Mouse (Mus musculus) kidney, postnatal 0 days (tissue): ENCODE data around the gene Sipa1l1. TPM values are rescaled to one million over a fixed set of nuclear protein-coding genes. Genes with fewer than 3 reads are reported as not detected.

Experiments used
- ATAC-seq: fragments of 200-750 bp; cut with Nextera tagmentation; replicated peaks from 2 replicates; pipeline ENCODE4 v1.8.0; 2017; ENCODE audit warnings: low read depth, moderate number of reproducible peaks, moderate TSS enrichment, moderate library complexity; ENCODE audit not compliant: low FRiP score
- DNase-seq: peaks from one replicate; pipeline ENCODE4 v3.0.0-alpha.2; 2016; ENCODE audit warnings: low spot score
- H3K27ac ChIP-seq: fragments of 300-500 bp; sonication (generic); 2 replicates; pipeline ENCODE4 v1.5.1; 2014; ENCODE audit warnings: mild to moderate bottlenecking
- H3K27me3 ChIP-seq: fragments of 300-500 bp; sonication (generic); 2 replicates; pipeline ENCODE4 v1.6.1; 2014; ENCODE audit warnings: low read length, mixed read lengths; ENCODE audit not compliant: insufficient read depth
- H3K36me3 ChIP-seq: fragments of 300-500 bp; sonication (generic); 2 replicates; pipeline ENCODE4 v1.6.1; 2014; ENCODE audit warnings: low read length, mixed read lengths; ENCODE audit not compliant: insufficient read depth
- H3K4me1 ChIP-seq: fragments of 300-500 bp; sonication (generic); replicated peaks from 2 replicates; pipeline ENCODE4 v1.6.1; 2014; ENCODE audit warnings: antibody characterized with exemption, low read length, mixed read lengths; ENCODE audit not compliant: insufficient read depth
- H3K4me2 ChIP-seq: fragments of 300-500 bp; sonication (generic); 2 replicates; pipeline ENCODE4 v1.6.1; 2014; ENCODE audit warnings: mild to moderate bottlenecking, low read length, moderate library complexity, mixed read lengths
- H3K4me3 ChIP-seq: fragments of 300-500 bp; sonication (generic); replicated peaks from 2 replicates; pipeline ENCODE4 v1.5.1; 2014; ENCODE audit warnings: low read depth, low read length
- H3K9ac ChIP-seq: fragments of 300-500 bp; sonication (generic); 2 replicates; pipeline ENCODE4 v1.6.1; 2014; ENCODE audit warnings: low read depth, low read length
- H3K9me3 ChIP-seq: fragments of 300-500 bp; sonication (generic); replicated peaks from 2 replicates; pipeline ENCODE4 v1.6.1; 2016; ENCODE audit warnings: low read length, inconsistent platforms, mixed read lengths
- CTCF ChIP-seq: IDR thresholded peaks from 2 replicates; pipeline ENCODE4 v1.5.1; 2016; ENCODE audit warnings: antibody characterized with exemption, low read depth, mild to moderate bottlenecking, moderate library complexity
- WGBS: fragments of 180-500 bp; shearing (Covaris S2); extraction: QIAGEN DNeasy Blood & Tissue Kit; methylation state at CpG from one replicate; pipeline ENCODE4 v1.1.7; 2014; 5-methylcytosine and 5-hydroxymethylcytosine counted together
- polyA plus RNA-seq: library from polyadenylated mRNA; unstranded; fragments of >200 nt; fragmentation: Nextera tagmentation; extraction: Ambion mirVana; gene quantifications from 2 replicates; pipeline ENCODE4 v1.2.1, GENCODE M21; 2015

The Sipa1l1 gene
- polyA plus RNA-seq, 1 experiment from 2014 or later, result 17.3 TPM

GRCm38 (mm10) chr12:82365276-82365875, 196.3 kb downstream of the Sipa1l1 start:
- no peak overlapping the region for H3K9ac ChIP-seq
- no peaks in the 10 kb centered on the region for H3K9me3 ChIP-seq
- TF ChIP-seq CTCF, result no peak
- WGBS, result 54% methylated on average over 5 of the region's 5 CpGs
- 0 out of 2 replicates have a peak, but pooled peaks cover 2% of the 10 kb centered on the region for H3K36me3 ChIP-seq
- no peaks in the 10 kb centered on the region for H3K4me1 ChIP-seq
- H3K4me2 ChIP-seq, result no peak overlapping the region
- H3K27ac ChIP-seq, result no peak overlapping the region
- H3K4me3 ChIP-seq, result no peak overlapping the region
- ATAC-seq (no peak; the same call in 1 of the 2 replicates), DNase-seq (no peak)
- no peaks in the 10 kb centered on the region for H3K27me3 ChIP-seq

DNA sequence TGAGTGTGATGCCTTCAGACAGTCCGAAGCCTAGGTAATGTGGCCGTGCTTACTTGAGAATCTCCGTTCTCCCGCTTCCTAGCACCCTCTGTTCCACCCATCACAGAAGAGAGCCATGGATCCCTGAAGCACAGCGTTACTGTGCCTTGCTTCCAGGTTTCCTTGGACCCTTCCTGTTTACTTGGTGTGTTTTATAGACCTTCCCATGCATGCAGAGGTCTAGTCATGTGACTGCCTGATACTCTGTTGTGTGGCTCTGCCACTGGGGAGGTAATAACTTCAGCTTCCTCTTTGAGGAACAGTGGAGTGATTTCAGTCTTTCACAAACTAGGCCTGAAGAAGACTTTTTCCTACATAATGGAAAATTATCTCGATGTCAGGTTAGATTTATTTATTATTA, 197.6 kb downstream of the Sipa1l1 start:
- no peaks in the 10 kb centered on the region for H3K4me1 ChIP-seq
- H3K27ac ChIP-seq, result no peak overlapping the region
- H3K36me3 ChIP-seq, result 0 out of 2 replicates have a peak, but pooled peaks cover 2% of the 10 kb centered on the region
- no peaks in the 10 kb centered on the region for H3K9me3 ChIP-seq
- TF ChIP-seq CTCF, result no peak
- no peaks in the 10 kb centered on the region for H3K27me3 ChIP-seq
- no peak overlapping the region for H3K4me2 ChIP-seq
- no peak overlapping the region for H3K4me3 ChIP-seq
- no peak for DNase-seq
- WGBS, result 84% methylated on average over 6 of the region's 6 CpGs
- no peak for ATAC-seq
- H3K9ac ChIP-seq, result no peak overlapping the region

DNA sequence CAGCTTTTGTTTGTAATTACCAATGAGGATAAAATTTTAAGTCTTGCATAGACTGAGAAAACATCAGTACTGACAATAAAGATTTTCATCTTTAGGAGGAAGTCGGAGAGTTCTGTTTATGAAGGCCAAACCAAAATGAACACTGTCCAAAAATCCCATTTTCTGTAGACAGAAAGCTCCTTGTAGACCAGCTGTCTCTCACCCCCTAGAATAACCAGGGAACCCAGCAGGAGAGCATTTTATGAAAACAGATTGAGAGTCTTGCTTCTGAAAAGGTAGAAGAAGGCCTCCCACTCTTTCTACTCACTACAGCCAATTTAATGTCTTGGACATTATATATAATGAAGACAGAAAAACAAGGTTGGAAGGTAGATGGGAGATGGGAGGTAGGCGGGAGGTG, 198.2 kb downstream of the Sipa1l1 start:
- whole genome bisulfite sequencing, result 89% methylated on average over 2 of the region's 2 CpGs
- Histone ChIP-seq H3K4me3 (no peak overlapping the region), H3K27ac (no peak overlapping the region), H3K9ac (no peak overlapping the region), H3K4me2 (no peak overlapping the region), H3K36me3 (0 out of 2 replicates have a peak, but pooled peaks cover 2% of the 10 kb centered on the region), H3K4me1 (no peaks in the 10 kb centered on the region), H3K27me3 (no peaks in the 10 kb centered on the region), H3K9me3 (no peaks in the 10 kb centered on the region)
- TF ChIP-seq CTCF, result no peak
- DNase-seq (no peak), ATAC-seq (no peak)

- H3K27ac ChIP-seq, result no peak overlapping the region
- H3K4me3 ChIP-seq, result no peak overlapping the region
- no peaks in the 10 kb centered on the region for H3K9me3 ChIP-seq
- 0 out of 2 replicates have a peak, but pooled peaks cover 2% of the 10 kb centered on the region for H3K36me3 ChIP-seq
- 87% methylated on average over 3 of the region's 3 CpGs for WGBS
- no peak for DNase-seq
- no peak overlapping the region for H3K9ac ChIP-seq
- TF ChIP-seq CTCF, result no peak
- no peaks in the 10 kb centered on the region for H3K27me3 ChIP-seq
- no peak for ATAC-seq
- H3K4me2 ChIP-seq, result no peak overlapping the region
- H3K4me1 ChIP-seq, result no peaks in the 10 kb centered on the region
Observed at GRCm38 (mm10) chr12:82367986-82368385, 198.9 kb downstream of the Sipa1l1 start.

DNA sequence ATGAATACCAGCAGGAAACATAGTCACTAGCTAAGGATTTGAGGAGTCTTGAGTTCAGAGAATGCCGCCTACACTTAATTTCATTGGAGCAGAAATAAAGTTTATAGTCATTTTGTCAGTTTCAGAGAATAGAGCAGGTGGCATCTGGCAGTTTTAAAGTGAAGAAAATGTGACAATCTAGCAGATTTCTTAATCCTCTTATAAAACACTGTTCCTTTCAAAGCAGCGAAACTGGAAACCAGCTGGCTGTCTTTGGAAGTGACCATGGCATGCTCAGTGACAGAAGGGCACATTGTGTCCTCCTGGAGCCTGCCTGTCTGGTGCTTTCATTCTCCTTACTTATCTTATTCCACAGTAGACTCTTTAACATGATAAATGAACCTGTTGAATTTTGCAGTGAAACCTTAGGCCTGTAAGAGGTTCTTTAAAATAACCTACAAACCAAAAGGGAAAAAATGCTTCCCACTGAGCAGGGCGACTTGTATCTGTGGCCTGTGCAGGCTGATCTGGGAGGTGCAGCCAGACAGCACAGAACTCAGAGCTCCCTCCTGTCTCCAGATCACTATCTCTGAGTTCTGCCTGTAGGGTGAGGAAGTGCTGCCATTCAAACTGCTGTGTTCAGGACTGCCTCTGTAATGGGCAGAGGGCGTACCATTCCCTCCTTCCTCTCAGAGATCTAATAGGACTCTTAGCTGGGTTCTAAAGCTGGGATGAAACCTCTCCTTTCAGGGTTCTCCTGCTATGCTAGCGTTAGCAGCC, 200.5 kb downstream of the Sipa1l1 start:
- Histone ChIP-seq H3K36me3 (no peaks in the 10 kb centered on the region), H3K9me3 (no peaks in the 10 kb centered on the region), H3K4me1 (peaks cover 3% of the 10 kb centered on the region; the same call in 1 of the 2 replicates), H3K27ac (no peak overlapping the region), H3K4me2 (no peak overlapping the region), H3K27me3 (no peaks in the 10 kb centered on the region), H3K9ac (no peak overlapping the region), H3K4me3 (no peak overlapping the region)
- DNase-seq, result no peak
- no peak for TF ChIP-seq CTCF
- WGBS, result 70% methylated on average over 5 of the region's 5 CpGs
- no peak for ATAC-seq

DNA sequence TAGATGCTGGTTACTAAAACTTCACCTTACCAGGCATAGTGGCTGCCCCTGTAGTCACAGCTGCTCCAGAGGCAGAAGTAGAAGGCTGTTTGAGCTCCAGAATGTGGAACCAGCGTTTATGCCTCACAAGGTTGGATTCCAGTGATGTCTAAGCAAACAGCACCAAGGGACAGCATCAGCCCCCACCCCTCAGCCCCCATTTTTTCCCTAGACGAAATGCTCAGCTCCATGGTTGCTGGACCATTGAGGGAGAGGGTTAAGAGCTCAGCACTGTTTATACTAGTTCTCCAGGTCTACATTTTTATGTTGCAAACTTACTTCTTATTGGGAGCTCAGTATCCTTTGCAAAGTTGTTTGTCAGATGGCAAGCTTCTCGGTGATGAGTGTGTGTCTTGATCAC, 202.1 kb downstream of the Sipa1l1 start:
- Histone ChIP-seq H3K27ac (no peak overlapping the region), H3K4me1 (peaks cover 7% of the 10 kb centered on the region; the same call in 1 of the 2 replicates), H3K4me3 (no peak overlapping the region), H3K9ac (no peak overlapping the region), H3K9me3 (no peaks in the 10 kb centered on the region), H3K4me2 (no peak overlapping the region), H3K36me3 (no peaks in the 10 kb centered on the region), H3K27me3 (no peaks in the 10 kb centered on the region)
- no peak for ATAC-seq
- no peak for DNase-seq
- WGBS, result 79% methylated on average over 3 of the region's 3 CpGs
- no peak for TF ChIP-seq CTCF
